Mouse (Mus musculus) T-helper 1 cell (primary cell): Measurements from ENCODE around the gene Acot1.
"Not testable (repeated sequence)": the region's sequence is repeated elsewhere in the genome, so short reads cannot be mapped to it uniquely, and the experiment has no call there.

Source experiments
- in situ Hi-C: fragments of 300-600 bp; cut with MboI, MseI; formaldehyde crosslinking; loops from one replicate; pipeline ENCODE4 v1.15.1; 2025; ENCODE audit warnings: high pct_unique_total_duplicates

Gene Acot1

DNA sequence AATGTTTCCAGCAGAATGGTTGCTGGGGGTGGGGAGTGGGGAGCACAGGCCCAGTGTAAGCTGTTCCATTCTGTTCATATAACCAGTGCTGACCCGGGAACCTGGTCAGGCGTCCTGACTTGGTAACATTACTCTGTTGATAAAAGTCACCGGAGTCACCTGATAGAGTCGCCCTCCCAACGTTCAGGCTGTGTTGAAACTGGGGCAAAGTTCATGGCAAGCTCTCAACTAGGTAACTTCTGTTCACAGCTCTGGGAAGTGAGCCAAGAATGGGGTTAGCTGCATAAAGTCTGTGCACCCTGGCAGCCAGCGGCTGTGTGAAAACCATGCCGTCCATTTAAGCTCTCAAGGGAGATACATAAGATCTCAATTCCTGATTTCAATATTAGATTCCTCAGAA, 11.2 kb downstream of the Acot1 start:
- in situ Hi-C loops = not testable (repeated sequence)

DNA sequence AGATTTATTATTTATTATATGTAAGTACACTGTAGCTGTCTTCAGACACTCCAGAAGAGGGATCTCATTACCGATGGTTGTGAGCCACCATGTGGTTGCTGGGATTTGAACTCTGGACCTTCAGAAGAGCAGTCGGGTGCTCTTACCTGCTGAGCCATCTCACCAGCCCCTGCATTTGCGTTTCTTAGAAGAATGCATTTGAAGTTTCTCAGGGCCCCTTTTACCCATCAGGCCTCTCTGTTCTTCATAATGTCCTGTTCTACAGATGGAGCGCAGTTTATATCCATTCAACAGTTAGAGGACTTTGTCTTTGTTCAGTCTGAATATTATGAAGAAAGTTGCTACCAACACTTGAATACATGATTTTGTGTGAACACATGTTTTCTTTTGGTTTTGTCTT, 13.0 kb downstream of the Acot1 start:
- in situ Hi-C loops = not testable (repeated sequence)

DNA sequence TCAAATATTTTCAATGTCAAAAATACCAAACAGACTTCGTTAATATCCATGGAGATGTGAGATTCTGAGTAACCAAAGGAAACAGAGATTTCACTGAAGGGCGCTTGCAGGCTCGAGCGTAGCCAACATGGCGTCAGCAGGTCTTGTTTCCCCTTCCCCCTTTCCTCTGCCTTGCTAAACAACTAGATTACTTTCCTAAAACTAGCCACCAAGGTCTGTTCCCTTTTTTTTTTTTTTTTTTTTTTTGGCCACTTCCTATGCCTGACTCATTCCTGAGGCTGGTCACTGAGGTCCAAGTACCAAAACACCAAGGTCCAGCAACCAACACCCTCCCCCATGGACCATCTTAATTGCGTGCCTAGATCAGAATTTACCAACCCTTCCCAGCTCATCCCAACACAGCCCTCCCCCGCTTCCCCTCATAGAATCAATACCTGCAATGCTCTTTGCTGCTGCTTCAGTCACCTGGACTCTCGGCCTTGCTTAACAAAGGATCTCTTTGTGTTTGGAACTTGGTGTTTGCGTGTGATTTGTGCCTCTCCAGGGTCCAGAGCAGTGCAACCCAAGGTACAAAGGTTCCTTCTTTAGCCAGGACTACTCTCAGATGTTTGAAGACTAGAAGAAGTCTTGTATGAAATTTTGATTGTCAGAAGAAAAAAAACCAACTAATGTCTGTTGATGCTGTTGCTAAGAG, 13.9 kb downstream of the Acot1 start:
- in situ Hi-C loops = no loop called here

DNA sequence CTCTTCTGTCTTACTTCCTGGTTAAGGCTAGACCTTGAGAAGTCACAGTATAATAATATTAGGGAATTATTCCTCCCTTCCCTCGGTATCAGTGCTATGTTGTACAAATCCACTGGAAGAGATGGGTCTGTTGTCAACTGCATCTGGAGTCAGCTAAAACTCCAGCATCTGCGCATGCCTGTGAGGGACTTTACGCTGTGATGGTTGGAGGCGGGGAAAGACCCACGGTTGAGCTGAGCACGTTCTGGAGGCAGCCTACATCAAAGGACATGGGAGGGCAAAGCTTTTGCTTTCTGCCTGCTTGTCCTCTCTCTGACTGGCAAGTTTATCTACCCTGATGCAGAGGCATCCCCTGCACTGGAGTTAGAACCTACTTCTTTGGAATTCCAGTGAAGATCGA, 16.6 kb downstream of the Acot1 start:
- in situ Hi-C loops = loop anchor here (5.0 kb wide), 1 partner anchor 54 kb away; no protein-coding TSS in a partner anchor

DNA sequence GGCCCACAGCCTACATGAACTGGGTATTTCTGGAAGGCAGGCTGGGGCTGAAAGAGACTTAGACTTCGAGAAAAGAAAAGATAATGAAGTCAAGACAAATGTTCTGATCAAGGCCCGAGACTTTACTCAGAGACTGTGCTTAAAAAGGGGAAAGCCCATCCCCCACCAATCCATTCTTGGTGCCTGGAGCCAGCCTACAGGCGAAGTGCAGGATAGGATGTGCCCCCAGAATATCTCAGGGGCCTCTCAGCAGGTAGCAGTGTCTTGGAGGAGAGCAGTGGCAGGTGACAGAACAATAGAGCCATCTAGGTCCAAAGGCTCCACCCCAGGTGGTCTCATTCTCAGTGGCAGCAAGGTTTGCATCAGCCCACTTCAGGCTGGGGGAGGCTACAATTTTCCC, 19.0 kb downstream of the Acot1 start:
- in situ Hi-C loops = loop anchor here (5.0 kb wide), 1 partner anchor 56 kb away; no protein-coding TSS in a partner anchor

DNA sequence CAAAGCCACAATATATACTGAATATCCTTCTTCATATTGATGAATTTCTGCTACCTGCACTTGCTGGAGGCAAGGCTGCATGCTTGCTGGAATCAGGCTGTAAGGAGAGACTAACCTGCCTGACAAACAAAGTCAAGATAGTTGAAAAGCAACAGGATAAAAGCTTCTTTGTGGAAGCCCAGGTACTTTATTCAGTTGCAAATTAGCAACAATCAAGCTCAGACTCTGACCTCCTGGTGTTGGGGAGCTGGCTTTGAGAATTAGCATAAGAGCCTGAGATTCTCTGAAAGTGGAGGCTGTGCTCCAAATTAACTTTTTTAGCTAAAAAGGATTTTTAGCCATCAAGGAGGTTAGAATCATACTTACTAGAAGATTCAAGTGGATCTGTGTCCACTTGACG, 19.8 kb downstream of the Acot1 start:
- in situ Hi-C loops = loop anchor here (5.0 kb wide), 1 partner anchor 57 kb away; no protein-coding TSS in a partner anchor

- in situ Hi-C loops = no loop called here
These were observed 21.5 kb downstream of the Acot1 start for GRCm38 (mm10) chr12:84030659-84031332.

- in situ Hi-C loops = no loop called here
These were observed 23.6 kb downstream of the Acot1 start for GRCm38 (mm10) chr12:84032854-84033253.

DNA sequence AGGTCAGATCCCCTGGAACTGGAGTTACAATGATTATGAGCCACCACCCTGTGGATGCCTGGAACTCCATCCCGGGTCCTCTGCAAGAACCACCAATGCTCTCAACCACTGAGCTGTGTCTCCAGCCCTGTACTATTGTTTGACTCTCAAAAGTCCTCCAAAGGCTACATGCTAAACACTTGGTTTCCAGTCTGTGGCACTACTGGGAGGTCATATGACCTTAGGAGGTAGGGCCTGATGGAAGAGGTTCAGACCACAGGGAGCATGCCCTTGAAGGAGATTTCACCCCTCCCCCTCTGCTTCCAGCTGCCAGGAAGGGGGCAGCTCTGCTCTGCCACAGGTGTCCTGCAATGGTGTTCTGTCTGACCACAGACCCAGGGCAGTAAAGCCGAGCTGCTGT, 24.0 kb downstream of the Acot1 start:
- in situ Hi-C loops = not testable (repeated sequence)

GRCm38 (mm10) chr12:84034108-84034507, 24.8 kb downstream of the Acot1 start:
- in situ Hi-C loops = no loop called here

DNA sequence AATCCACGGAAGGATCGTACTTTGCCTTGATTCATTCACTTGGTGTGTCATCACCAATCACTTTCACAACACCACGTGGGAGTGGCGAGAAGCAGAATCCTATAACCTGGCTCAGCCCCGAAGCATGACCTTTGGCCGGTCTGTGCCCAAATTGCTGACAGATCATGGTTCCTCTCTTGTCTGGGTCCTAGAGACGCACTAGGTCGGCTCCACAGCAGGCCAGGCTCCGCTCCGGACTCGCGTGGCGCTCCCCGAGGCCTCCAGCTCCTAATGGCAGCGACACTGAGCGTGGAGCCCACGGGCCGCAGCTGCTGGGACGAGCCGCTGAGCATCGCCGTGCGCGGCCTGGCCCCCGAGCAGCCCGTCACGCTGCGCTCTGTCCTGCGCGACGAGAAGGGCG, 29.0 kb downstream of the Acot1 start, which contains the start of gene Acot4:
Acot4 (plus strand) TSS at position 139 of the 400 bp plus-strand sequence.
- in situ Hi-C loops = not testable (repeated sequence)

GRCm38 (mm10) chr12:84038691-84039111, 29.4 kb downstream of the Acot1 start, which contains the start of gene Gm49366:
Gm49366 (plus strand) TSS chr12:84038935.
- in situ Hi-C loops = not testable (repeated sequence)

GRCm38 (mm10) chr12:84042248-84042647, 33.0 kb downstream of the Acot1 start:
- in situ Hi-C loops = no loop called here

DNA sequence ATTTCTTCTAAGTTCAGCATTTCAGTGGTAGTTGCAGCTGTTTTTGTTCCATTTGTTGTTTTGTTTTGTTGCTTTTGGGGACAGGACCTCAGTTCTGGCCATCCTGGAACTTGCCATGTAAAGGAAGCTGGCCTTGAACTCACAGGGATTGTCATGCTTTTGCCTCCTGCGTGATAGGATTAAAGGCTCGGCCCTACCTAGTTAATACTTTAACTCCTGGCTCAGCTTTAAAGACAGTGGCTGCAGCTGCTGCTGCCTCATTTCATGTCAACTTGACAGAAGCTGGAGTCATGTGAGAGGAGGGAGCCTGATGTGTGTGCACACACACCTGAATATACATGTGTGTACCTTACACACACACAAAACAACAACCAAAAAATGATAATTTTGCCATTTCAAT, 34.8 kb downstream of the Acot1 start:
- in situ Hi-C loops = no loop called here

DNA sequence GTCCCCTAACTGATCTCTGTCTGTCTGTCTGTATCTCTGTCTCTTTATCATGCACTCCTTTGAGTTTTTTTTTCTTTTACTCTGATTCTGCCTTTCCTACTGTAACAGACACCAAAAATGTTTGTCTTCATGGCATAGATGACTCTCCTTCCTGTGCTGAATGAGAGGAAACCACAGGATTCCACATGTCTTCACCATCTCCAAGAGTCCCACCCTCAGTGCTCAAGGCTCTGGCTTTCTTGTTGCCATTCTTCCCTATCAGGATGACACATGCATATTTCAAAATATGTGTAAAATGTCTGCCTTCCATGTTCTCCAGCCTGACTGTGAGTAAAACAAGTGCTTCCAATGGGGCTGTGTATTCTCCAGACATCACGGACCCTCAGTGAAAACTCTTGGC, 37.6 kb downstream of the Acot1 start:
- in situ Hi-C loops = no loop called here

GRCm38 (mm10) chr12:84050744-84051143, 41.5 kb downstream of the Acot1 start:
- in situ Hi-C loops = not testable (repeated sequence)

DNA sequence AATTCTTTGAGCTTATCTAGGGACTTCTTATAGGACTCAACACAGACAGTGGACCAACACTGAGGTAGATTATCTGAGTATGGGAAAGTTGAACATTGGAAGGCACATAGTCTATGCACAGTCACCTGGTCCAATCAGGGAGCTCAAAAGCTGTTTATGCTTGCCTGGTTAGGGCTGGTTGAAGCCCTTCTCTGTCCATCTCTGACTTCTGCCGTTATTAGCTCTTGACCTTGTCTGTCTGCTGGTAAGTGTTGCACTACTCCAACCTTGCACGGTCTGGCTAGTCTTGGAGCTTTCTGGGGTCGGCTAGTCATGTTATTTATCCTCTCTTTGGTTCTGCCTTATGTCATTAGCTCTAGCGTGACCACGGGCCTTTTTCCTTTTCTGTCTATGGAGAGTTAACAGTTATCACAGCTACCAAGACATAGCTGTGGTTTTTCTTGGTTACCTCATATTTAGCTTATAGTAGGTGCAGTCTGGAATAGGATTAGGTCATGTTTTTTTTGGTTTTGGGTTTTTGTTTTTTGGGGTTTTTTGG, 42.7 kb downstream of the Acot1 start, which contains the start of gene Acot3:
Acot3 (plus strand) TSS at position 208 of the 538 bp plus-strand sequence.
- in situ Hi-C loops = no loop called here

DNA sequence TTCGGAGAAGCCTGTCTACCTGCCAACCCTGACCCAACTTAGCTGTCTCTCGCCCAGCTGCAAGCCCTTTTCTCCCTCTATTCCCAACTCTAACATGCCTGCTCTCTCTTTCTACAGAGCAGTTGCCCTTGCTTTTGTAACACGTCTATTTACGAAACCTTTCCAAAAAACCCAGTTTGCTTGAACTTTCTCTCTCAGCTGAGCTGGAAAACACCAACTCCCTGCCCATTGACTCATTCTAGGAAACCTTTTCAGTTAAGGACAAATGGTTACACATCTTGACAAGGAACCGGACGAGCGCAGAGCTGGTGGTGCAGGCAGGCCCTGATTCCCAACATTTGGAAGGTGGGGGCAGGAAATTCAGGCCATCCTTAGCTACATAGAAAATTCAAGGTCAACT, 43.3 kb downstream of the Acot1 start:
- in situ Hi-C loops = no loop called here

DNA sequence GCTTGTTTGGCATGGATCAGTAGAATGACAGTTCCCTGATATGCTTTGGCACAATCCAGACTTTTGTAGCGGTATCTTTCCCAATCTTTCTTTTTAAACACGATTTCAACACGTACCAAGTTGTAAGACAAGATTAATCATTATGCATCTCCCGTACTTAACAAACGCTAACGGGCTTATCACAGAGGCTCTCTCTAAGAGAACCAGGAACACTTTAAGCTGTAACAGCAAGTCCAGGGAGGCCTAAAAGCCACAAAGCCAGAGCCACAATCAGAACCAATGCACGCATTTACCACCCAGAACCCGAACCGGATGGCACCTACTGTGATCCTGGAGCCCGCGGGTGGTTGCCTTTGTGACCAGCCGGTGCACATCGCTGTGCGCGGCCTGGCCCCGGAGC, 43.9 kb downstream of the Acot1 start:
- in situ Hi-C loops = no loop called here

DNA sequence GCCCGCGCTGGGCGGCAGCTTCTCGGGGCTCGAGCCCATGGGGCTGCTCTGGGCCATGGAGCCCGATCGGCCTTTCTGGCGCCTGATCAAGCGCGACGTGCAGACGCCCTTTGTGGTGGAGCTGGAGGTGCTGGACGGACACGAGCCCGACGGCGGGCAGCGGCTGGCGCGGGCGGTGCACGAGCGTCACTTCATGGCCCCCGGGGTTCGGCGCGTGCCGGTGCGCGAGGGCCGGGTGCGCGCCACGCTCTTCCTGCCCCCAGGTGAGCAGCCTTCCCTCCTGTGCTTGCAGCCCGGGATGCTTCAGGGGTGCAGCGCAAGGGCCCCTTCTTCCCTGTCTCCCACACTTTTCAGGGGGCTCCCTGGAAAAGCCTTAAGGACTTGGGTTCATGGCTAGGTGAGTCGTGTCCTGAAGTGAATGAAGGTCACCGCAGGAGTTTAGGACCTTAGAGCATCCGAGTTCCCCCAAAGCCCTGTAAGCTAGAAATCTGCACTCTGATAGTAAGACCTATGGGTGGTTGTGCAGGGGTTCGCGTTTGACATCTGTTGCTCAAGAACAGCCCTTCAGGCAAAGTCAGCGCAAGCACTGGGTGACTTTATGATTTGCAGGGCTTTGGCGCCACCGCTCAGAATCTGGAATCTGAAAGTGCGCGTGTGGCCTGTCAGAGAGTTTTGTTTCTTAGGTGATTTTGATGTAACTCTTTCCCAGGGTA, 44.5 kb downstream of the Acot1 start:
- in situ Hi-C loops = no loop called here

- in situ Hi-C loops = loop anchor here (10.0 kb wide), 1 partner anchor 1464 kb away; no protein-coding TSS in a partner anchor
These were observed 51.7 kb downstream of the Acot1 start for GRCm38 (mm10) chr12:84060946-84061345.

- in situ Hi-C loops = loop anchor here (10.0 kb wide), 1 partner anchor 1462 kb away; no protein-coding TSS in a partner anchor
These were observed 53.0 kb downstream of the Acot1 start for GRCm38 (mm10) chr12:84062336-84062735.
